Mouse (Mus musculus): ENCODE measurements at regions not wholly inside any gene's neighbourhood (a gene's known extent, or its start where the extent isn't known, plus 50 kb on each side); places are given as distances from the start of the nearest gene placed in this dataset.

DNA sequence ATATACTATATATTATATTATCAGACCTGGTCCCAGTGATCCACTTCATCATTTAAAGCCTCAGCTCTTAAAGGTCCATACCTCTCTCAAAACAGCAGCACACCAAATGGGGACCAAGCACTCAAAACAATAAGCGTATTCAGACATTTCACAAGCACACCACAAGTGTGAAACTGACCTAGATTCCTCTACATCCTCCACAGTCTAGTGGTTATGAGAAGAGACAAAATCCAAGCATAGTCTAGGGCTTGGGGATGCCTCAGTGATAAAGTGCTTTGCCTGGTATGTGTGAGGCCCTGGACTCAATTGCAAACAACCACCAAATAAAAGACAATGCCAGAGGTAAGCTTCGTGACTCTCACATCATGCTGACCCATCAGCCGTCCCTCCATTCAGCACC is 216.0 kb upstream of the Sox9 start:
- DNase-seq (ENCODE audit: low spot score in 2 of 2), result no peak

GRCm38 (mm10) chr11:112587386-112587785 is 194.6 kb upstream of the Sox9 start:
- no peak for DNase-seq (ENCODE audit: low spot score in 2 of 2)

GRCm38 (mm10) chr11:112588088-112588487 is 193.9 kb upstream of the Sox9 start:
- no peak for DNase-seq (ENCODE audit: low spot score in 2 of 2)

DNA sequence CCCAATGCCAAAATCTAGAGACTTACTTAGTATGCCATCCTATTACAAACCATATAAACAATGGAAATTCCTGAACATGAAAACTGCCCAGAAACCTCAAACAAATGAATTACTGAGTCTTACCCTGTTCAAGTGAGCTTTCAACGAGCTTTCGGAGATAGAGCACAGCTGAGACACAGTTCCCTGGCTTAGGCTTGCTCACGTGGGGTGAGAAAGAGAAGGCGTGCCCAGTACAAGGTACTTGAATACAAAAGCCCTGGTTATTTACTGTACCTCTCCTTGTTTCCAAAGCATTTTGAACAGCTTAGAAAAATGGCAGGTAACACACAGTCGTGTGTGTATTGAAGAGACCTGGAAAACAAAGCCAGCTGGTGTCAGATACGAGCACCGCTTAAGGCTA is 191.8 kb upstream of the Sox9 start:
- DNase-seq (ENCODE audit: low spot score in 2 of 2), result no peak

DNA sequence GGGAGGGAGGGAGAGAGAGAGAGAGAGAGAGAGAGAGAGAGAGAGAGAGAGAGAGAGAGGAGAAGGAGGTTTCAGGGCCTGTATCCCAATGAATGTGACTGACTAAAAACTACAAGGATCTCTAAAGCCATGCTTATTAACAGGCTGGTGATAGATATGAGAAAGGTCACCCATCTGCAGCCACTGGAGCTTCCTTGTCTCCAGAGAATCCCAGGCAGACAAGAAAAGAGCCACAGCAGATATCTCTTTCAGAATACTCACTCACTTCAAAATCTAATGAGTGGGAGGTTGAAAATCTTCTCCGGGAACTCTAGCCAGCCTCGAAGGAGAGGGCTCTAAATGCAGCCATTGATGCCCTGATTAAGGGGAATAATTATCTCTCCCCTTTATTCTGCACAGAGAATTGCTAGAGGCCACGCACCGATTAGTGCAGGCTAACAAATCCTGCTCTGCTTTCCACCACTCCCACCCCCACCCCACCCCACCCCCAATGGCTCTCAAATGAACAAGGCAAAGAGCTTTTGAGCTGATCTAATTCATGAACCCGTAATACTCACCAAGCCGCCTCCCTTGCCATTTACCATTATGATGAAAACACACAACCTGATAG is 189.5 kb upstream of the Sox9 start:
- no peak for DNase-seq (ENCODE audit: low spot score in 2 of 2)

DNA sequence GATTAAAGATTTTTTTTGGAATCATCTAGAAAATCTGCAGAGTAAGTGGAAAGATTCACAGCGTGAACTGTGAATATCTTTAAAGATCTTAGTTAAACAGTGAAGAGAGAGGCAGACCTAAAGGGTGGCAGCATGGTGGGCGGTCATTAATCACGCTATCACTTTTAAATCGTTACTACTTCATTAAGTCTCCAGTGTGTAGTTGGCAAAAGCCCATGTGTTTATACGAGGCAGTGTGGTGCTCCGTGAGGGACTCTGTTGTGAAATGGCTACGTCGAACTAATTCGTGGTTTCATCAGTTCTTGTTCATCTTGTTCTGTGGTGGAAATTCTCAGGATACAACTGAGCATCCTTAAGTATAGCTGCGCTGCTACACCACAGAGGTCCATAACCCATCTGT is 188.2 kb upstream of the Sox9 start:
- DNase-seq (ENCODE audit: low spot score in 2 of 2), result no peak

DNA sequence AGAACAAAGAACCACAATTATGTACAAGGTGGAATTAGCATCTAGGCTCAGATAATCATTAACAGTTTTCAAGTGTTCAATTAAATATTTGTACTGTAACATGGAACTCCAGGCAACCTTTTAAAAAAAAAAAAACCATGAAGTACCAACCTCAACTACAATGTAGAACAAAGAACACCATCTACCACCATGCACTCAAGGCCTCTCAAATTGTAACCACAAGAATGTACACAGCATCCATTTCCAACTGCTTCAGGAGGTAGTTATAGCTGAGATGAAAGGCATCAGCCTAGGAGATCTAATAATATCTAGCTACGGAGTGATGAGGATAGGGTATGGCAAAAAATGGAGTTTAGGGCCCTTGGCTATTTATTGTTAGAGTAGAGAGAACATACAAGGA is 174.7 kb upstream of the Sox9 start:
- no peak for DNase-seq (ENCODE audit: low spot score in 2 of 2)

DNA sequence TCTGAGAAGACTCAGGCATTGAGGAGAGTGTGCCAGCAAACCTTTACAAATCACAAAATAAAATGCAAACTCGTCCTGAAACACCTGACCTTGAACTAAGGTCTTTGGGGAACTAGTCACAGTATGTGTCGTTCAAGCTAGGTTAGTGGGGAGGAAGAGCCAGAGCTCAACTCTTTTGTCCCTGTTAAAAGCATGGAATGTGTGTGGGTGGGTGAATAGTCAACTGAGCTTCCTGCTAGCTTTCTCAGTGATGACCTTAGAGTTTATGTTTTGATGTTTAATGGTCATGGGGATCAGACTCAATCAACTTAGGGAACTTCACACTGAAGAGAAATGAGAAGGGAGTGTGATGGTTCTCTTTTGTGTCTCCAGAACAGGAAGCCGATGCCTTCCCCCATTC is 172.7 kb upstream of the Sox9 start:
- no peak for DNase-seq (ENCODE audit: low spot score in 2 of 2)

- no peak for DNase-seq (ENCODE audit: low spot score in 2 of 2)
Measured at GRCm38 (mm10) chr11:112611073-112611472, 171.0 kb upstream of the Sox9 start.

DNA sequence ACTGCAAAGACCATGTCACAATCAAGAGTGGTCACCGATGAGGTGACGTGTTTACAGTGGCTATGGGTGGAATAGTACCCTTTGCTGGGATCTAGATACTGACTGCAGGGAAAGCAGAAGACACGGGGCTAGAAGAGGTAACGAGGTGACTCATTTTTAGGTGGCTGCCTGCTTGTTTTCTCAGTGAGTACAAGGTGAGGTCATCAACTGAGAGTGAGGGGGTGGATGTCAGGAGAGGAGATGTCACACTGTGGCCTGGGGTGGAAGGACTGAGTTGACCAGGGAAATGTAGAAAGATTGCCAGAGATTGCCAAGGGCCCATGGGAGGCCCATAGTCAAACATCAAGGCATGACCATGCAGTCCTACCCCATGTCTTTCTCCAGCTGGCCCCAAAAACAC is 166.4 kb upstream of the Sox9 start:
- DNase-seq (ENCODE audit: low spot score in 2 of 2), result no peak

DNA sequence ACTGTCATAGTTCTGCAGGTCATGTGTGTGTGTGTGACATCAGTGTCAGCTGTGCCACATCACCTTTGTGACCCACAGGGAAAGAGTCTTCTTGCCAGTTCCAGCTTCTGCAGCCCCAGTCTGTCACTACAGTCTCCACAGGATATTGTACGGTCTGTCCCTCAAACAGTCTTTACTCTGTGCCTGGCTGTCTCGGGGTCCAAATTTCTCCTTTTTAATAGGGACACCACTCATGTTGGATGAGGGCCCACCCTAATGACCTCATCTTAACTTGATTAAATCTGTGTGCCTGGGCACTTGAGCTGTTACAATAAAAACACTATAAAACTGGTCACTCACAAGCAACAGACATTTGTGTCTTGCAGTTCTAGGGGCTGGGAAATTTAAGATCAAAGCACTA is 165.1 kb upstream of the Sox9 start:
- DNase-seq (ENCODE audit: low spot score in 2 of 2), result no peak

- DNase-seq (ENCODE audit: low spot score in 2 of 2), result peak in 1 of 2 experiments; percentile 14
Measured at GRCm38 (mm10) chr11:112620916-112621315, 161.1 kb upstream of the Sox9 start.

GRCm38 (mm10) chr11:112621385-112622120 is 160.5 kb upstream of the Sox9 start:
- DNase-seq (ENCODE audit: low spot score in 2 of 2), result no peak

DNA sequence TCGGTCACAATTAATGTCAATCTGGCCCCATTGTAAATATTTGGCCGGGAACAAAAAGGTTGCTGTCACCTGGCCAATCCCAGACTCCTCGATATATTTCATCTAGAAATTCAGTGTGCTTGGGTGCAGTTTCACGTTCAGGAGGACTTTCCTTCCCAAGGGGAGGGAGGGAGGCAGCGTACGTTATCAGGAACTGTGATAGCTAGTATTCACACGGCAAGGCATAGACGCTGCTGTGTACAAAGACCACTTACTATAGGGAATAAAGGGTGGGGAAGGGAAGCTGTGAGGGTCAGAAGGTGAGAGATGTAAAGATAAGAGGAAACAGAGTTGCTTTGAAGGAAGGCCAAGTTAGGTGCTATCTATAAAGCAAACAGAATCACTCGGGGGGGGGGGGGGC is 132.7 kb upstream of the Sox9 start:
- DNase-seq (ENCODE audit: low spot score in 2 of 2), result no peak

- DNase-seq (ENCODE audit: low spot score in 2 of 2), result no peak
Measured at GRCm38 (mm10) chr11:112657410-112658159, 124.4 kb upstream of the Sox9 start.

GRCm38 (mm10) chr11:112659911-112660310 is 122.1 kb upstream of the Sox9 start:
- DNase-seq (ENCODE audit: low spot score in 2 of 2), result no peak

DNA sequence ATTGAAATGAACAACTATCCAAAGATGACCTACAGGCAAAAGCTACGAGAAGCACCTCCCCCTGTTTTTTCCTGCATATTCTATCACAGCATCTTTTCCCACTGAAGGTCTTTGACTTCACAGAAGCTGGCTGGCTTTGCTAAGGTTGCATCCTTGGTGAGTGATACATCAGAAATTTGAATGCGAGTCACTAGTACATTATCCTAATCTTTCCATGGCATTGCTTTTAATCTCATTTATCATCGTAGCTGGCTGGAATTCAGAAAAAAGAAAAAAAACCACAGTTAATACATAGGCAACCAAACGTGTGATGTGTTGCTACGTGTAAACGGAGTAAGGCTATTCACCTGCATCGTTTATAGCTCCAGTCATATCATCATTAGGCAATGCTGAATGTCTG is 120.6 kb upstream of the Sox9 start:
- DNase-seq (ENCODE audit: low spot score in 2 of 2), result no peak

DNA sequence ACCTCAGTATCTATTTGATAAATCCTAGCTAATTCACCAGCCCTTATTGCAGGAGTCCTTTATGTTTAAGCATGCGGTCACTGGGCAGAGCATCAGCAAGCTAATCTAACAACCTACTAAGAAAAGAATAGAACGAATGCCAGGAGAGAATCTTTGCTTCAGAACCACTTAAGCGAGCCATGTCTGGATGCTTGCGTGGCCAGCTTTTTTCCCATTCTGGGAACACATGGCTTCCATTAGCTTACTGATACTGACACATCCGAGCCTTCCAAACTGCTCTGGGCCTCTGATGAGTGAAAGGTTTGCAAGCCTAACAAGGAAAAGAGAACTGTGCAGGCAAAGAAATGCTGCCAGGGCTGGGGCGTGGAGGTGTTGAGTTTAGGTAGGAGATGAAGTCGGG is 114.7 kb upstream of the Sox9 start:
- DNase-seq (ENCODE audit: low spot score in 2 of 2), result no peak

- DNase-seq (ENCODE audit: low spot score in 2 of 2), result no peak
Measured at GRCm38 (mm10) chr11:112672086-112672485, 109.9 kb upstream of the Sox9 start.

DNA sequence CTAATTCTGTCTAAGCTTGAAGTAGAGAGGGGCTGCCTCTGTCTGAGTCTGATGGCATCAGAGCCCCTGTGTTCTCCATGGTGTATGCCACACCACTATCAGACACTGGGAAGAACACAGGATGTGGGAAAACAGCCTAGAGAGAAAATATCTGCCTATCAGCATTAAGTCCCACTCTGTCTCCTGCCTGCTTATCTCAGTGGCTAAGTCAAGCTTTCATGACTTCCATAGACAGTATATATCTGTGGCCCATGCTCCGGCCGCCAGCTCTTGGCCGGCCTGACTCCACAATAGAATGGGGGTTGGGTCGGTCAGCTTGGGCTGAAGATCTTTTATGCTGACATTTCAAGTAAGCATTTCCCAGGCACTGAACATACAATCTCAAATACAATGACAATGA is 92.0 kb upstream of the Sox9 start:
- no peak for DNase-seq (ENCODE audit: low spot score in 2 of 2)

DNA sequence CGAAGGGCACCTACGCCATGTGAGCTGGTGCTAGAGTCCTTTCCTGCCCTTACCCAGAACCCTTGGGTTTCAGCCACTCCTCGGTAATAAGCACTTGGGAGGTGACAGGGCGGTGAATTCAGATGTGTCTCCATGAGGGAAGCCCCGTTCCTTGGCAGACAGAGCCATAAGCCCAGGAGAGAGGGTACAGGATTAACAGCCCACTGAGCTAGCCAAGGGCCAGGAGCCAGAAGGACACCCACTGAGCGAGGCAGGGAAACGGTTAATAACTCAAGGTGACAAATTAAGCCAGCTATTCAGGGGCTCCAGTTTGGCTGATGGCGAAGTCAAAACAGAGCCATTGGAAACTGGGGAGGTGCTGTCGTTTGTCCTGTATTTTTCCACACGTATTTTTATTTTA is 75.9 kb upstream of the Sox9 start:
- DNase-seq (ENCODE audit: low spot score in 2 of 2), result no peak

- DNase-seq (ENCODE audit: low spot score in 2 of 2), result no peak
Measured at GRCm38 (mm10) chr11:112708119-112708730, 73.8 kb upstream of the Sox9 start.

DNA sequence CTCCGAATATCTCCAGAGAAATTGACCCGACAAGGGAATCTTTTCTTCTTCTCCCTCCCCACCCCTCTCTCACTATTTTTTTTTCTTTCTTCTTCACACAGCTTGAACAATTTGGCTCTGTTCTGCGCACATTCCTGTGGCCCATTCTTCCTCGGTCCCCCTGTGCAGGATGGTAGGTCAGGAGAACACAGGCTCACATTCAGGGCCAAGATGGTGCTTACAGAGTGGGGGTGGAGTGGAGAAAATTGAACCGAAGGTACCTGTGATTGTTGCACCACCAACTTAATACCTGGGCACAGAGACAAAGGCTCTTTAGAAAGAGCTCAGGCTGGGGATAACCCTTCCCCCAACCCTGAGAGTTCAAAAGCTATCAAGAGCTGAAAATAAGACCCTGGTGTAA is 70.4 kb upstream of the Sox9 start:
- DNase-seq (ENCODE audit: low spot score in 2 of 2), result no peak
